ENCODE assay signal across 13 mouse cellular contexts in the genomic region with DNA sequence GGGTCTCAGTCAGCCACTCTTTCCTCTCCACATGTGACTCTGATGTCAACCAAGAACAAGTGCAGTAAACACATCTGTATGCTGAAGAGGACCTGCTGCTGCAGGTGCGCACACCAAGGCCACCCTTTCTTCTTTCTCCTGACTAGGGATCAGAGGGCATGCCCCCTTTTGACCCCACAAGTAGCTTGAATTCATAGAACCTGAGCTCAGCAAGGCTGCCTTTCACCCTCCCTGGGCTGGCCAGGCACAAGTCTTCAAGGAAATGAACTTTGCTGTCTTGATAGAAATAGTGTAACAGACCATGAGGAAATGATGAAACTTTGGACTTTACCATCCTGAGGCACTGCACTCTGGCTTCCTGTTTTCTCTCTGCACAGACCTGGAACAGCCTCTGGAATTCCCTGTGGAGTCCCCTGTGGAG. TPM values are rescaled to one million over a fixed set of nuclear protein-coding genes. Genes with fewer than 3 reads are reported as not detected.
A peak's percentile ranks its signal among the peaks of the same experiment; 100 is the strongest.
DNase-seq lines count a peak whose midpoint lies in the region; ATAC-seq and TF ChIP-seq lines count a peak whose summit lies in the region.
"Had no signal": no experiment of that assay in that cellular context is flagged by ENCODE, and none has a peak within 500 bp of the region (broad histone marks: within the 10 kb centered on the region; RNA-seq: fewer than 3 reads in every experiment).

No protein-coding gene starts in this region.

- no peak for DNase-seq in liver, postnatal 0 days
- DNase-seq in intestine, embryonic 14.5 days (ENCODE audit: low spot score) = no peak
- DNase-seq in testis, postnatal 14 days (ENCODE audit: low spot score) = no peak
- no peak for DNase-seq in urinary bladder, adult 2 months (ENCODE audit: low spot score)
- DNase-seq: cerebellum, adult 8-10 months; heart, postnatal 14 days; left cerebral cortex, postnatal 4 days; lung, adult 18-20 months; spleen, adult 18-20 months had no signal

- 0 out of 2 replicates have a peak, but pooled peaks cover 3% of the 10 kb centered on the region for H3K4me1 ChIP-seq in liver, postnatal 0 days (ENCODE audit: insufficient read depth)
- H3K4me1 ChIP-seq in liver, embryonic 12.5 days = no peaks in the 10 kb centered on the region
- no peaks in the 10 kb centered on the region for H3K4me1 ChIP-seq in intestine, embryonic 14.5 days (replicated peaks; ENCODE audit: control insufficient read depth, insufficient read depth, low read length)
- no peaks in the 10 kb centered on the region for H3K4me1 ChIP-seq in kidney, embryonic 15.5 days

- WGBS in liver, postnatal 0 days (ENCODE audit: insufficient replicate concordance) = 81% methylated on average over 1 of the region's 1 CpGs
- 61% methylated on average over 1 of the region's 1 CpGs for WGBS in liver, embryonic 12.5 days (ENCODE audit: insufficient replicate concordance)
- WGBS in intestine, embryonic 14.5 days = 78% methylated on average over 1 of the region's 1 CpGs
- 75% methylated on average over 1 of the region's 1 CpGs for WGBS in kidney, embryonic 15.5 days

- no peak overlapping the region for H3K9ac ChIP-seq in liver, postnatal 0 days (replicated peaks)
- H3K9ac ChIP-seq in liver, embryonic 12.5 days = no peak overlapping the region
- no peak overlapping the region for H3K9ac ChIP-seq in intestine, embryonic 14.5 days (ENCODE audit: low read length)
- no peak overlapping the region for H3K9ac ChIP-seq in kidney, embryonic 15.5 days

- no peak overlapping the region for H3K27ac ChIP-seq in liver, postnatal 0 days (ENCODE audit: low read depth)
- H3K27ac ChIP-seq in liver, embryonic 12.5 days = no peak overlapping the region
- no peak overlapping the region for H3K27ac ChIP-seq in intestine, embryonic 14.5 days (ENCODE audit: low read depth)
- H3K27ac ChIP-seq in kidney, embryonic 15.5 days = no peak overlapping the region

- no peak for TF ChIP-seq EP300 in liver, postnatal 0 days (IDR thresholded peaks at IDR 0.05; ENCODE audit: low read depth)

- H3K4me2 ChIP-seq in liver, postnatal 0 days (ENCODE audit: low read depth, low read length) = no peak overlapping the region
- no peak overlapping the region for H3K4me2 ChIP-seq in liver, embryonic 12.5 days
- no peak overlapping the region for H3K4me2 ChIP-seq in intestine, embryonic 14.5 days (ENCODE audit: low read length)
- H3K4me2 ChIP-seq in kidney, embryonic 15.5 days = no peak overlapping the region

- H3K4me3 ChIP-seq in liver, postnatal 0 days (ENCODE audit: low read depth, low read length) = no peak overlapping the region
- H3K4me3 ChIP-seq in liver, embryonic 12.5 days = no peak overlapping the region
- no peak overlapping the region for H3K4me3 ChIP-seq in intestine, embryonic 14.5 days (ENCODE audit: low read depth, low read length)
- H3K4me3 ChIP-seq in kidney, embryonic 15.5 days (replicated peaks) = no peak overlapping the region

- no peaks in the 10 kb centered on the region for H3K36me3 ChIP-seq in liver, postnatal 0 days (replicated peaks; ENCODE audit: insufficient read depth, low read length)
- H3K36me3 ChIP-seq in liver, embryonic 12.5 days = no peaks in the 10 kb centered on the region
- no peaks in the 10 kb centered on the region for H3K36me3 ChIP-seq in intestine, embryonic 14.5 days (ENCODE audit: control insufficient read depth, insufficient read depth, low read length)
- no peaks in the 10 kb centered on the region for H3K36me3 ChIP-seq in kidney, embryonic 15.5 days

- ATAC-seq in liver, postnatal 0 days = 0 out of 2 replicates have a peak, but pooled peaks have one; percentile 23
- no peak for ATAC-seq in liver, embryonic 12.5 days
- ATAC-seq in intestine, embryonic 14.5 days (replicated peaks; ENCODE audit: low FRiP score, low TSS enrichment, low read depth) = peak; percentile 47; the same call in 1 of the 2 replicates
- 0 out of 2 replicates have a peak, but pooled peaks have one; percentile 49 for ATAC-seq in kidney, embryonic 15.5 days (replicated peaks; ENCODE audit: low FRiP score)
- peak; percentile 55 for ATAC-seq in megakaryocyte progenitor cell, adult 5-6 weeks (replicated peaks; ENCODE audit: poor library complexity)

- no peak for TF ChIP-seq CTCF in liver, postnatal 0 days (IDR thresholded peaks at IDR 0.05; ENCODE audit: low read depth)

- H3K9me3 ChIP-seq in liver, postnatal 0 days (ENCODE audit: low read length) = no peaks in the 10 kb centered on the region
- no peaks in the 10 kb centered on the region for H3K9me3 ChIP-seq in liver, embryonic 12.5 days (replicated peaks)
- H3K9me3 ChIP-seq in intestine, embryonic 14.5 days (ENCODE audit: control insufficient read depth, low read length) = no peaks in the 10 kb centered on the region
- H3K9me3 ChIP-seq in kidney, embryonic 15.5 days (replicated peaks) = no peaks in the 10 kb centered on the region

- no peaks in the 10 kb centered on the region for H3K27me3 ChIP-seq in liver, postnatal 0 days (ENCODE audit: insufficient read depth, low read length)
- no peaks in the 10 kb centered on the region for H3K27me3 ChIP-seq in liver, embryonic 12.5 days (replicated peaks)
- no peaks in the 10 kb centered on the region for H3K27me3 ChIP-seq in intestine, embryonic 14.5 days (replicated peaks; ENCODE audit: control insufficient read depth, insufficient read depth, low read length)
- no peaks in the 10 kb centered on the region for H3K27me3 ChIP-seq in kidney, embryonic 15.5 days

RNA-seq across cellular contexts. Expression of a gene that starts 7.1 kb away (rescaled TPM):
- 2.0 and 2.5 TPM in 2 replicates for polyA plus RNA-seq in liver, postnatal 0 days (2015; fragmentation: Nextera tagmentation; extraction: Ambion mirVana)
- polyA plus RNA-seq in liver, embryonic 12.5 days (2016; fragmentation: Nextera tagmentation; extraction: Ambion mirVana) = 1.1 and 1.2 TPM in 2 replicates
- 1.1 and 1.2 TPM in 2 replicates for polyA plus RNA-seq in intestine, embryonic 14.5 days (2014; fragmentation: Nextera tagmentation; extraction: Ambion mirVana)
- polyA plus RNA-seq in kidney, embryonic 15.5 days (2015; fragmentation: Nextera tagmentation; extraction: Ambion mirVana) = 1.6 and 2.0 TPM in 2 replicates
- 35.1 and 45.3 TPM in 2 replicates for total RNA-seq in megakaryocyte progenitor cell, adult 5-6 weeks (2015)
- total RNA-seq in megakaryocyte progenitor cell, adult 5-6 weeks (2017) = 16.9 and 25.8 TPM in 2 replicates
- 3.2 and 3.4 TPM in 2 replicates for polyA plus RNA-seq in urinary bladder, adult 2 months (2012; rRNA removed)
- polyA plus RNA-seq: neural tube, embryonic 14.5 days had no signal
